Mouse (Mus musculus) MN1 (cell line): ENCODE measurements around the gene Wipf1.

ENCODE experiments used
- DNase-seq: peaks from one replicate; pipeline ENCODE4 v3.0.0-alpha.2; 2016; ENCODE audit warnings: low spot score

Gene Wipf1

GRCm38 (mm10) chr2:73467071-73467851 is 62.3 kb downstream of the Wipf1 start:
- DNase-seq = no peak

- no peak for DNase-seq
Measured at GRCm38 (mm10) chr2:73466481-73466880, 63.1 kb downstream of the Wipf1 start.

- DNase-seq = no peak
Measured at GRCm38 (mm10) chr2:73463431-73464194, 65.9 kb downstream of the Wipf1 start.

DNA sequence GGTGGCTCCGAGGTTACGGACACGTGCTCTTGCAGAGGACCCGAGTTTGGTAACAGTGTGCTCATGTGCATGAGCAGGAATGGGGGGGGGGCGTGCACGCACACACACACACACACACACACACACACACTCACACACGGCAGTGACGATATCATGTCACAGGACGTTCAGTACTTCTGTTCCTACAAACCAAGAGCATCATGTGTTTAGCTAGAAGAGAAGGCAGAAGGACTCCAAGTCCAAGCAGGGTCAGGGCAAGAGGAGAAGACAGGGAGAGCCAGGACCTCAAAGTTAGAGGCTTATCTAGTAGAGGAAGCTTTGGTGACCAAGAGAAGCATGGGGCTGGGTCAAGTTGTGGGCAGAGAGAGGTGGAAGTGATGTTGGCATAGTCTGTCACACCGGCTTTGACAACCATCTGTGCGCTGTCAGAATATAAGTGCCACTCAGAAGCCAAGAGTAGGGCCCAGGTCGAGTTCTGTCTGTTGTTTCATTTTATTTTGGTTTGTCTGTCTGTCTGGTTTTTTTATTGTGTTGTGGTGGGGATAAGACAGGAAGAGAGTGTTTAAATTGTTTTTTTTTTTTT is 66.7 kb downstream of the Wipf1 start:
- DNase-seq = no peak

DNA sequence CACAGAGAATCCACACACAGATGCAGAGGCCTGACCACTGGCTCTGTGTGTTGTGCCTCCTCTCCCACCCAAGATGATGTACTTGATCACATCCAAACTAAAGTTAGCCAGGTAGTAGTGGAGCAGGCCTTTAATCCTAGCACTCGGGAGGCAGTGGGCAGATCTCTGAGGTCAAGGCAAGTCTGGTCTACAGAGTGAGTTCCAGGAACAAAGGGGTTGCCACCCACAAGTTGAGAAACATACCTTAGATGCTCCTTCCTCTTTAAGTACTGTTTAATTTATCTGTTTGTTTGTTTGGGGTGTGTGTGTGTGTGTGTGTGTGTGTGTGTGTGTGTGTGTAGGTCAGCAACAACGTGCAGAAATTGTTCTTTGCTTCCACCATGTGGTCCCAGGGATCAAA is 67.3 kb downstream of the Wipf1 start:
- DNase-seq = no peak

- DNase-seq = no peak
Measured at GRCm38 (mm10) chr2:73460168-73460567, 69.4 kb downstream of the Wipf1 start.

- no peak for DNase-seq
Measured at GRCm38 (mm10) chr2:73459607-73460153, 69.9 kb downstream of the Wipf1 start.

DNA sequence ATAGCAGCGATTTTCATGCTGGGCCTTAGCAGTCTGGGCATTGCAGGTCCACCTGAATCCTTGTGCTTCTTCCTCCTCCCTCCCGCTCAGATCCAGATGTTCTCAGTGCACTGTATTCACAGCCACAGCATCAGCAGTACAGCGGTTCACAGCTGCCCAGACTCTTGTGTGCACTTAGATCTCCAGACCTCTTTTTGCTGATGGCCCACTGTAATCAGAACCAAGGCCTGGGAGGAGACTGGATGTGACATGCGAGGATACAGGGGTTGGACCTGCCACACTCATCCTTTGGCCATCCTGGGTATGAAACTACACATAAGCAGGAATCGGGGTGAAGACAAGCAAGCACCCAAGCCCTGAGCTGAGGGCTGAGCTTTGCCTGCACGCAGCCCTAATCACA is 72.6 kb downstream of the Wipf1 start:
- DNase-seq = no peak

DNA sequence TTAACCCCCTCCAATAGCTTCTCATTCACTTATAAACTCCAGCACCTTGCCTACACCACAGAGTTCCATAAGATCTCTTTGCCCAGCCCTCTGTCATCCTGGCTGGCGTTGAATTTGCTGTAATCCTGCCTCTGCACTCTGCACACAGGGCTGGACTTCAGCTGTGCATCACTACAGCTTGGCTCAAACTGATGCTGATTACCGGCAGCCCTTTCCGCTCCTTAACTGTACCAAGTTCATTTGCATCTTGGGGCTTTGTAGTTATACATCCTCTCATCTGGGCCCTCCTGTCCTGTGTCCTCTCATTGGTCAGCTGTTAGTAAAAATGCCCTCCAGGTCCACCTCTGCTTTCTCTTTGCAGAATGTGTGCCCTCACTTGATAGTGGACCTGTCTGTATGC is 73.4 kb downstream of the Wipf1 start:
- no peak for DNase-seq

DNA sequence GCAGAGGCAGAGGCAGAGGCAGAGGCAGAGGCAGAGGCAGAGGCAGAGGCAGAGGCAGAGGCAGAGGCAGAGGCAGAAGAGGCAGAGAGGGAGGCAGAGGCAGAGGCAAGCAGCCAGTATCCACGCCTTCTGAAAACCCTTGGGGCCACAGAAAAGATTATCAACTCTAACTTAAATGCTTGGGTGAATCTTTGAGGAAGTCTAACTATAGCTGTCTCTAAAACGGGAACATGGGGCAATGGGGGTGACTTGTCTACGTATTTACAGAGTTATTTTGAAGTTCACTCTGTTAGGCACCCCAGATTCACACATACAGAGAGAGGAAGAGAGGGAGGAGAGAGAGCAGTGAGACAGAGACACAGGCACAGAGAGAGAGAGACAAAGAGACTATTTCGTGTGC is 74.0 kb downstream of the Wipf1 start:
- no peak for DNase-seq

GRCm38 (mm10) chr2:73454682-73455081 is 74.9 kb downstream of the Wipf1 start:
- DNase-seq = no peak

GRCm38 (mm10) chr2:73454186-73454585 is 75.3 kb downstream of the Wipf1 start:
- no peak for DNase-seq

DNA sequence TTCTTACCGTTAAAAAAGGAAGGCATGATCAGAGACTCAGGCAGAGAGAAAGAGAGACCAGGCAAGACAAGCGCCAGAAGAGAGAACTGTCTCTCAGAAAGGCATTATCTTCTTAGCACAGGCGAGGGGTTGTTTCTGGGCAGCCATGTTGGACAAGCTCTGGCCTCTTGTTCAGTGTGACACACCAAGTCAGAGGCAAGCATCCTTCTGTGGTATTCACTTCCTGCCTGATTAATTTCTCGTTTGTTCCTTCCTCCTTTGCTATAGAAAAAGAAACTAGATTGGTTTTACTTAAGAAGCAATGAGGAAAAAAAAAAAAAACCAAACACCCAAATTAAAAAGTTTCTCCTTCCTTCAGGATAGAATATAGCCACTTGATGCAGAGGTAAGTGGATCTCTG is 75.8 kb downstream of the Wipf1 start:
- DNase-seq = no peak

DNA sequence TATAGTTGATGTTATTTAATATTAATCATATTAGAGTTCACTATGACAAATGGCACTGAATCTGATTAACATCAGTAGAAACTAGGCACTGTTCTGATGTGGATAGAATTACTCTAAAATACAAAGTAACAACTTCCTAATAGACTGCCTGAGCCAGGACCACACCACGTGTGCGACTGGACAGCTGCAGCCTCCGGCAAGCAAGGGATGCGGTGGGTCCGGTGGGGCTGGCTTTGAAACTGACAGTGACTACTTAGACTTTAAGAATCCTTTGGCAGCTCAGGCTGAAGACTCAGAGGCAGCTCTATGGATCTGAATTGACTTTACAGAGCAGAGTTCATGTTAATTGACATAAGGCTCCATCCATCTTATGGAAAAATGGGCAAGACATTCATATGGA is 76.4 kb downstream of the Wipf1 start:
- DNase-seq = no peak

DNA sequence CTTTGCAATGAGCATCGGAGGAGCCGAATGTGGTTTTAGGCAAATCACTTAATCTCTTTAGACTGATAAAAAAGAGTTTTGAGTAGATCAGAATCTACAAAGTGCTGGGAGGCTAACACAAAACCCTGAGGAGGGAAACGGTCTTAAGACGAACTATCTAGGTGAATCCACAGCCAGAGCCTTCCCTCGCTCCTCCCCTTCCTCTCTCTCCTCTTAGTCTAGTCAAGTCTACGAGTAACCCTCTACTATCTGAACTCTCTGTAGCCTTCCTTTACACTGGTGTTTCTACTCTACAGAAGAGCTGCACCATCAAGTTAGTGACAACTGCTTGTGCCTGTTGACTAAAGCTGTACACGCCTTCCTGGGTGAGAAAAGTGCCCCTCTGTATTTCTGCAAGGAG is 77.0 kb downstream of the Wipf1 start:
- DNase-seq = no peak

GRCm38 (mm10) chr2:73451541-73451940 is 78.0 kb downstream of the Wipf1 start:
- DNase-seq = no peak

- no peak for DNase-seq
Measured at GRCm38 (mm10) chr2:73450172-73450715, 79.3 kb downstream of the Wipf1 start.

DNA sequence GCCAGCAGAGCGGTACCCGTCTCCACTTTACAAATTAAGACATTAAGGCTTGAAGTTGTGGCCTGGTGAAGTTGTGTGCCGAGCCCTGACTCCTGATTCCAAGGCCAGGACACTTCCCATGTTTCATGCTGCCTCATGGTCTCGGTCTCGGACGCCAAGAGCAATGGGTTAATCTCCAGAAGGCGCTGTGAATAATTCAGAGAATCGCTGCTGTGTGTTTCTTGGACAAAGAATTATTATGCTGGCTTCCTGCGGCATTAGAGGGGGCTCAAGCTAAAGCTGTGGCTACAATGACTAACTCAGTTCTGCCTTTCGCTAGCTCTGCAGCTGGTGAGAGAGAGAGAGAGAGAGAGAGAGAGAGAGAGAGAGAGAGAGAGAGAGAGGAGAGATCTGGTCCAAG is 85.5 kb downstream of the Wipf1 start:
- no peak for DNase-seq

- no peak for DNase-seq
Measured at GRCm38 (mm10) chr2:73442015-73442414, 87.5 kb downstream of the Wipf1 start.

GRCm38 (mm10) chr2:73440319-73440718 is 89.2 kb downstream of the Wipf1 start:
- DNase-seq = no peak

GRCm38 (mm10) chr2:73436976-73437375 is 92.6 kb downstream of the Wipf1 start:
- no peak for DNase-seq

- no peak for DNase-seq
Measured at GRCm38 (mm10) chr2:73435847-73436246, 93.7 kb downstream of the Wipf1 start.
